In the genomic region with DNA sequence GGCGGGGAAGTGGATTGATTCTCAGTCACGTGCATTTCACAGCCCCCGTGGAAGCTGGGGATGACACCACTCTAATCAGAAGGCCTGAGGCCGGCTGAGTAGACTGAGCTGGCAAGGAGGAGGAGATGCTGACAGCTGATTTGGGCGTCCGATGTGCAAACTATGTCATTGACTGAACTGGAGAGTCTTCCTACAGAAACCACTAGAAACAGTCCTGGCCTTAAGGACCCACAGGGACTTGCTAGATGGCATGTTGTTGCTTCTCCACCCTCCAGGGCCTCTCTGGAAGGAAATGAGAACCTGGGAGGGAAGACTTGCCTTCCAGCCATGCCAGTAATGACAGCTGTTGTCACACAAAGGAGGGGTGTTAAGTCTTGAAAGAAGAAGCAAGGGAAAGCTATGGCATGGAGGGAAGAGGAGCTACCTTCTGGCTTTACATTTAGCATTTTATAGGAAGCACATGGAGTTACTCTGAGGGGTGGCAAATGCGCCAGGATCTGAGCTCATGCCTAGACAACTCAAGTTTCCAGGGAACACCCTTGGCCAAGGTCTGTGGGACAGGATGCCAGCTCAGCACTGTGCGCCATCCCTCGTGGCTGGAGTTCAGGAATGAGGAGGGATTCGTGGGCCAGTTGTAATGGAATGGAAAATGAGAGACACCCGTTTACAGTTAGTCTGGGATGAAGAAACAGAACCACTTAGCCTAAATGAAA, we compare ENCODE assay signal across 8 mouse cellular contexts.
DNase-seq lines count a peak whose midpoint lies in the region; ATAC-seq lines count a peak whose summit lies in the region.

No protein-coding gene starts in this region.

- no peak for ATAC-seq in stomach, embryonic 16.5 days (ENCODE audit: insufficient read depth, low FRiP score)

- no peak overlapping the region for H3K4me3 ChIP-seq in stomach, embryonic 16.5 days (replicated peaks; ENCODE audit: low read length)
- no peak overlapping the region for H3K4me3 ChIP-seq in midbrain, embryonic 10.5 days

- no peaks in the 10 kb centered on the region for H3K9me3 ChIP-seq in stomach, embryonic 16.5 days (replicated peaks; ENCODE audit: control insufficient read depth, low read length)
- no peaks in the 10 kb centered on the region for H3K9me3 ChIP-seq in midbrain, embryonic 10.5 days (replicated peaks)

- 63% methylated on average over 11 of the region's 11 CpGs for WGBS in stomach, embryonic 16.5 days
- 84% methylated on average over 11 of the region's 11 CpGs for WGBS in midbrain, embryonic 10.5 days

- peak; percentile 48 to 53 for DNase-seq in lung, adult 18-20 months
- no peak for DNase-seq in lung, postnatal 25 days (ENCODE audit: low spot score)
- DNase-seq in cerebellum, adult 9-11 months: peak; percentile 44
- DNase-seq in heart, adult 8-10 months (ENCODE audit: low spot score): peak; percentile 53
- no peak for DNase-seq in midbrain, embryonic 10.5 days (ENCODE audit: low spot score)
- DNase-seq in B cell, adult 2 months: no peak
- DNase-seq in embryo, embryonic 10.5 days (ENCODE audit: low spot score): no peak

- no peak overlapping the region for H3K9ac ChIP-seq in stomach, embryonic 16.5 days (ENCODE audit: low read length)

- H3K36me3 ChIP-seq in stomach, embryonic 16.5 days (ENCODE audit: control insufficient read depth, insufficient read depth, low read length): no peaks in the 10 kb centered on the region
- H3K36me3 ChIP-seq in midbrain, embryonic 10.5 days: no peaks in the 10 kb centered on the region

- no peaks in the 10 kb centered on the region for H3K27me3 ChIP-seq in stomach, embryonic 16.5 days (ENCODE audit: control insufficient read depth, insufficient read depth, low read length)
- H3K27me3 ChIP-seq in midbrain, embryonic 10.5 days (ENCODE audit: low read depth, poor library complexity, severe bottlenecking): no peaks in the 10 kb centered on the region

- H3K4me2 ChIP-seq in stomach, embryonic 16.5 days (ENCODE audit: low read depth, low read length): no peak overlapping the region

- peaks cover 15% of the 10 kb centered on the region for H3K4me1 ChIP-seq in stomach, embryonic 16.5 days (ENCODE audit: control insufficient read depth, insufficient read depth, low read length)
- H3K4me1 ChIP-seq in midbrain, embryonic 10.5 days: peaks cover 18% of the 10 kb centered on the region

- peak overlapping the region; percentile 42; the same call in 1 of the 2 replicates for H3K27ac ChIP-seq in stomach, embryonic 16.5 days (ENCODE audit: low read length)
- H3K27ac ChIP-seq in midbrain, embryonic 10.5 days (replicated peaks): no peak overlapping the region

Comparison
In these comparisons a context has a peak if more than half of its experiments do, and no peak if none do; other contexts are left out.
1. DNase-seq: peak in lung, adult 18-20 months (2 of 2), cerebellum, adult 9-11 months (single experiment) and heart, adult 8-10 months (single experiment); none in lung, postnatal 25 days (single experiment), midbrain, embryonic 10.5 days (single experiment), B cell, adult 2 months (0 of 2) and embryo, embryonic 10.5 days (single experiment).